Mouse (Mus musculus): ENCODE data around the gene Adamts16. TPM values are rescaled to one million over a fixed set of nuclear protein-coding genes. Genes with fewer than 3 reads are reported as not detected.
A peak's percentile ranks its signal among the peaks of the same experiment; 100 is the strongest.

Gene Adamts16
- polyA plus RNA-seq, 1 experiment, result 3.1 TPM

DNA sequence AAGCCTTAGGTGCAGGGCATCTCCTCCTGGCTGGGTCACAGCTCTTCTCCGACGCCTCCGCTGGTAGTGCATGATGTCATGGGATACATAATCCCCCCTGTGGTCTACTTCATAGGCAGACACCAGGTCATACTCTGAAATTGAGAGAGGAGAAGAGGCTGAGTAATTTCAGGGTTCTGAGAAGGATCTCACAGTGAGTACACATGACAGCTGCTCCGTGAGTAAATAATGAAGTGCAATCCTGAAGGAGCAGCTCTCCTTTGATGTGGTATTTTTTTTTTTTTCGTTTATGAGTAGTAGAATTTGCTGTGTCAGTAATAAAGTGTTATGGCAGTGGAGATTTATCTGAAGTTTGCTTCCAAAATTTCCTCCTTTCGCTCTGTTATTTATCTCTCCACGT lies 5.4 kb downstream of the Adamts16 start:
- TF ChIP-seq POLR2A (IDR thresholded peaks at IDR 0.05; ENCODE audit: low read depth, low read length), result no peak
- no peak for TF ChIP-seq CTCF (IDR thresholded peaks at IDR 0.05; ENCODE audit: borderline replicate concordance, insufficient read depth, low read length)

DNA sequence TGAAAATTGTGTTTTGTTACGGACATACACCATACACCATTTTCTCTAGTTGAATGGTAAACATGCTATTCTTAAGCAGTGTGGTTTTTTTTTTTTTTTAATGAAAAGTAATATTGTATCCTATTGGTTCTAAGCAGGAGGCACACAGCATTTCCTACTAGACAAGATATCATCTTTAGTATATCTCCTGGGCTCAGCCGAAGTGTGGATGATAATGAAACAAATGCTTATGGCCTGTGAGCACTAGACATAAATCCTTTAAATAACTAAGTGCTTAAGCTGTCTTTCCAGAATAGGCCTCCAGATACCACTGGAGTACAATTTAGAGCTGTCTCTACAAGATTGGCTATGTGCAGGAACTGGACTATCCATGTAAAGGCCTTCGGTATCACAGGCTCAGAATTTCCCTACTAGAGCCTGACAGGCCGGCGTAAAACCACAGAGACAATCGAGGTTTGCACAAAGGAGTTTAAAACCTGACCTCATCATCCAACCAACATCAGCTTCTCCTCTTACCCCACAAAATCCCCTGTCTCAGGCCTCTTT lies 8.9 kb downstream of the Adamts16 start:
- Histone ChIP-seq H3K4me3 (ENCODE audit: insufficient read depth, low read length) (no peak overlapping the region), H3K4me1 (ENCODE audit: control insufficient read depth, insufficient read depth, low read length) (peaks cover 2% of the 10 kb centered on the region), H3K27ac (ENCODE audit: insufficient read depth, low read length) (no peak overlapping the region)
- TF ChIP-seq CTCF (IDR thresholded peaks at IDR 0.05; ENCODE audit: borderline replicate concordance, insufficient read depth, low read length), result no peak

More for the DNA sequence above, 5.4 kb downstream of the Adamts16 start:
- H3K4me1 ChIP-seq (ENCODE audit: control insufficient read depth, insufficient read depth, low read length), result peaks cover 2% of the 10 kb centered on the region
- H3K4me3 ChIP-seq (ENCODE audit: insufficient read depth, low read length), result no peak overlapping the region
- H3K27ac ChIP-seq (ENCODE audit: insufficient read depth, low read length), result no peak overlapping the region

DNA sequence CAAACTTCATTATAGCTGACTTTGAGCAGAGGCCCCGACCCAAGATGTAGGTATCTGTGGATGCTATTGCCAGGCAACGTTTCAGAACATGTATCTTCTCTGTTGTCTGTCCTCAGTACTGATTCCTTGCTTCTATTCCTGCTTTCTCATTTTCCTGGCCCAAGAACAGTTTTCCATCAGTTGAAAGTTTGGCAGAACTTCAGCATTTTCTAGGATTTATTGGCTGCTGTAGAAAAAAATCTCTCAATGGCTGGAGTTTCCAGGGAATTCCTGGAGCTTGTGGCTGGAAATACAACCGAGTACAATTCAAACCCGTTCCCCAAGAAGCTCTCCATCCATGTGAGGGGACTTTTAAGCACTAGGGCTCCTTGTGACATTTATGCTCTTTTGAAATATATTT lies 10.6 kb downstream of the Adamts16 start:
- TF ChIP-seq POLR2A (IDR thresholded peaks at IDR 0.05; ENCODE audit: low read depth, low read length) (no peak), CTCF (IDR thresholded peaks at IDR 0.05; ENCODE audit: borderline replicate concordance, insufficient read depth, low read length) (no peak)
- Histone ChIP-seq H3K4me1 (ENCODE audit: control insufficient read depth, insufficient read depth, low read length) (peaks cover under 1% of the 10 kb centered on the region), H3K27ac (ENCODE audit: insufficient read depth, low read length) (no peak overlapping the region), H3K4me3 (ENCODE audit: insufficient read depth, low read length) (no peak overlapping the region)

DNA sequence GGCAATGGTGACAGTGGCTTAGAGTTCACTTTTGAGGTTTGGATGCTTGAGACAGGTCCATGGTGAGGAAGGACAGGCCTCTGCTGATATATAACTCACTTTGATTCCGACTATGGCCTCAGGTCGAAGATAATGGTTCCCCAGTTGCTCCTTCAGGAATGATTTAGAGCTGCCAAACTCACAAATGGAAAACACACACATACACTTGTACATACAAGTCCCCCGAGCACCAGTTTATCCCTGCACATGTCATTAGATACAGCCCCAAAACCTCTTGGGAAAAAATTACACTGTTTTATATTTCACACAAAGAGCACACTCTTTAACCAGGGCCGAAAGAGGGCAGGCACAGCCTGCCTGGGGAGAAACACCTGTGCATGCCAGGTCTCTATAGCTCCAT lies 14.1 kb downstream of the Adamts16 start:
- H3K4me1 ChIP-seq (ENCODE audit: control insufficient read depth, insufficient read depth, low read length), result peaks cover 5% of the 10 kb centered on the region
- H3K27ac ChIP-seq (ENCODE audit: insufficient read depth, low read length), result no peak overlapping the region
- no peak for TF ChIP-seq POLR2A (IDR thresholded peaks at IDR 0.05; ENCODE audit: low read depth, low read length)
- no peak for TF ChIP-seq CTCF (IDR thresholded peaks at IDR 0.05; ENCODE audit: borderline replicate concordance, insufficient read depth, low read length)
- no peak overlapping the region for H3K4me3 ChIP-seq (ENCODE audit: insufficient read depth, low read length)

DNA sequence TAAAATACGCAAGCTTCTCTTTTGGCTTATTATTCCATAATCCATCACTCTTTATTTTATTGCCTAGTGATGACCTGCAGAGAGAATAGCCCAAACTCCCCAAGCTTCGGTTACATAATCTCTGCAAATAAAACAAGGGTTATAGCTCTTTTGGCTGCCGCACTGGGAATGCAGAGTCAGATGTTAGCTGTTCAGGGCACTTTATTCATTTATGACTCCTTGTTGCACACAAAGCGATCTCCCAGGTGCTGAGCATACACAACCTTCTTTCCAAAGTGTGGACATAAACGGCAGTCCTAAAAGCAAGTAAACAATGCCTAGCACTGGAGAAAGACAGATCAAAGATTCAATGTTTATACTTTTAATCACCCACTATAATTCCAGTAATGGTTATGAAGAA lies 16.3 kb downstream of the Adamts16 start:
- no peak for TF ChIP-seq POLR2A (IDR thresholded peaks at IDR 0.05; ENCODE audit: low read depth, low read length)
- no peak for TF ChIP-seq CTCF (IDR thresholded peaks at IDR 0.05; ENCODE audit: borderline replicate concordance, insufficient read depth, low read length)
- Histone ChIP-seq H3K4me1 (ENCODE audit: control insufficient read depth, insufficient read depth, low read length) (peaks cover 5% of the 10 kb centered on the region), H3K27ac (ENCODE audit: insufficient read depth, low read length) (no peak overlapping the region), H3K4me3 (ENCODE audit: insufficient read depth, low read length) (no peak overlapping the region)

GRCm38 (mm10) chr13:70823757-70824156 lies 17.9 kb downstream of the Adamts16 start:
- no peak for TF ChIP-seq CTCF (IDR thresholded peaks at IDR 0.05; ENCODE audit: borderline replicate concordance, insufficient read depth, low read length)
- no peak for TF ChIP-seq POLR2A (IDR thresholded peaks at IDR 0.05; ENCODE audit: low read depth, low read length)

DNA sequence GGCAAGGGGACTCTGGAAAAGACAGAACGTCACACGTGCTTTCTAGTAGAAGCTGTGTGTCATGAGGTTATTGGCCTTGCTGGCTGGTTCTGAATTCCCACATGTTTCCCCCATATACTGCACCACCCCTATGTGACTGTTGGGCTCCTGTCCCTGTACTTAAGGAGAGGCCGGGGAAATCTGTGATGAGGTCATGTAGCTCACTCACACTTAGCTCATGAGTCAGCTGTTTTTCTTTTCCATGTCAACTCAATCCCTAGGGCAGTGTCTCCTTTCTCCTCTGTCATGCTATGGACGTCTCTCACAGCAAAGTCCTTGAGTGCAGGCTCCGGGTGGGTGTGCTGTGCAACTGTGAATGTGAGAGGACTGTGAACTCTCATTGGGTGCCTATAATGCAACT lies 22.6 kb downstream of the Adamts16 start:
- TF ChIP-seq POLR2A (IDR thresholded peaks at IDR 0.05; ENCODE audit: low read depth, low read length), result no peak
- TF ChIP-seq CTCF (IDR thresholded peaks at IDR 0.05; ENCODE audit: borderline replicate concordance, insufficient read depth, low read length), result no peak
- Histone ChIP-seq H3K4me3 (ENCODE audit: insufficient read depth, low read length) (no peak overlapping the region), H3K27ac (ENCODE audit: insufficient read depth, low read length) (no peak overlapping the region), H3K4me1 (ENCODE audit: control insufficient read depth, insufficient read depth, low read length) (peaks cover 11% of the 10 kb centered on the region)

More at GRCm38 (mm10) chr13:70823757-70824156, 17.9 kb downstream of the Adamts16 start:
- Histone ChIP-seq H3K4me3 (ENCODE audit: insufficient read depth, low read length) (no peak overlapping the region), H3K4me1 (ENCODE audit: control insufficient read depth, insufficient read depth, low read length) (peaks cover 10% of the 10 kb centered on the region), H3K27ac (ENCODE audit: insufficient read depth, low read length) (no peak overlapping the region)

DNA sequence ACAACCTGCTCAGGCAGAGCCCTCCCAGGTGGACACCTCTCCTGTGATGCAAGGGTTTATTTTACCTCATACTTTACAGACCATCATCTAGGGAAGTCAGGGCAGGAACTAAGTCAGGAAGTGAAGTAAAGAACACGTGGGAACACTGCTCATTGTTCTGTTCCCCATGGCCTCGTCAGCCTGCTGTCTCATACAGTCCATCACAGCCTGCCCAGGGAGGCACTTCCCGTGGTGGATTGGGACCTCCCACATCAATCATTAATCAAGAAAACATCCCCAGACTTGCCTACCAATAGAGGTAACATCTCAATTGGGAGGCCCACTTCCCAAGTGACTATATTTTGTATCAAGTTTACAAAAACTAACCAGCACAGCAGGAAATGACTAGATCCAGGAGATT lies 27.2 kb downstream of the Adamts16 start:
- Histone ChIP-seq H3K4me1 (ENCODE audit: control insufficient read depth, insufficient read depth, low read length) (peaks cover 7% of the 10 kb centered on the region; the same call in 1 of the 2 replicates), H3K27ac (ENCODE audit: insufficient read depth, low read length) (no peak overlapping the region), H3K4me3 (ENCODE audit: insufficient read depth, low read length) (no peak overlapping the region)
- no peak for TF ChIP-seq POLR2A (IDR thresholded peaks at IDR 0.05; ENCODE audit: low read depth, low read length)
- TF ChIP-seq CTCF (IDR thresholded peaks at IDR 0.05; ENCODE audit: borderline replicate concordance, insufficient read depth, low read length), result no peak

DNA sequence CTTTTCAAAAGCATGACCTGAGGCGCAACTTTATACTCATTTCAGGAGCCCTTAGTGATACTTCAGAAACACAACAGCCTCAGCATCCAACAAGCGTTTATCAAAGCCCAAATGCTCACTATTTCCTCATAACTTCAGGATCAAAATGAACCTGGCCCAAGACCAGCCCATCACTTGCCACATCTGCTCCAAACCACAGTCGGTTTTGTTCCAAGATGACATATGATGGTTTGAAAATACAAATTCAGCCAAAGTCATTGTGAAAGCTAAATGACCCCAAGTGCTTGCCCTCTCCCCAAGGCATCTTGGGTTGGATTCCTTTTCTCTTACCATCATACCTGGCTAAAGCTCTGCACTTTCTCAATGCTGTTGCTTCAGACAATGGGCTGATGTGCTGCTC lies 36.1 kb downstream of the Adamts16 start:
- H3K4me1 ChIP-seq (ENCODE audit: control insufficient read depth, insufficient read depth, low read length), result no peaks in the 10 kb centered on the region
- TF ChIP-seq CTCF (IDR thresholded peaks at IDR 0.05; ENCODE audit: borderline replicate concordance, insufficient read depth, low read length) (no peak), POLR2A (IDR thresholded peaks at IDR 0.05; ENCODE audit: low read depth, low read length) (no peak)
- H3K4me3 ChIP-seq (ENCODE audit: insufficient read depth, low read length), result no peak overlapping the region
- no peak overlapping the region for H3K27ac ChIP-seq (ENCODE audit: insufficient read depth, low read length)

GRCm38 (mm10) chr13:70802849-70803248 lies 38.8 kb downstream of the Adamts16 start:
- peak overlapping the region; percentile 6; the same call in 1 of the 2 replicates for H3K27ac ChIP-seq (ENCODE audit: insufficient read depth, low read length)
- no peak for TF ChIP-seq POLR2A (IDR thresholded peaks at IDR 0.05; ENCODE audit: low read depth, low read length)
- H3K4me1 ChIP-seq (ENCODE audit: control insufficient read depth, insufficient read depth, low read length), result no peaks in the 10 kb centered on the region
- H3K4me3 ChIP-seq (ENCODE audit: insufficient read depth, low read length), result no peak overlapping the region

- TF ChIP-seq POLR2A (IDR thresholded peaks at IDR 0.05; ENCODE audit: low read depth, low read length), result no peak
- TF ChIP-seq CTCF (IDR thresholded peaks at IDR 0.05; ENCODE audit: borderline replicate concordance, insufficient read depth, low read length), result no peak
- peaks cover 5% of the 10 kb centered on the region for H3K4me1 ChIP-seq (ENCODE audit: control insufficient read depth, insufficient read depth, low read length)
These were observed 42.3 kb downstream of the Adamts16 start for GRCm38 (mm10) chr13:70799322-70799721.

More at GRCm38 (mm10) chr13:70799322-70799721, 42.3 kb downstream of the Adamts16 start:
- Histone ChIP-seq H3K4me3 (ENCODE audit: insufficient read depth, low read length) (no peak overlapping the region), H3K27ac (ENCODE audit: insufficient read depth, low read length) (no peak overlapping the region)

Data from embryonic fibroblast, embryonic 13.5 days (primary cell).